Mouse (Mus musculus) urinary bladder, postnatal 10 days (tissue): ENCODE data around the gene Ndufs7.
"Not testable (repeated sequence)": the region's sequence is repeated elsewhere in the genome, so short reads cannot be mapped to it uniquely, and the experiment has no call there.

ENCODE experiments used
- DNase-seq: peaks from one replicate; pipeline ENCODE4 v3.0.0; 2022; ENCODE audit warnings: low spot score

Ndufs7 gene

GRCm38 (mm10) chr10:80248971-80249640 lies at the start of gene Ndufs7:
Ndufs7 (plus strand) TSS chr10:80249121.
- DNase-seq: peak; percentile 75

GRCm38 (mm10) chr10:80199440-80200008 lies 49.4 kb upstream of the Ndufs7 start:
- no peak for DNase-seq

- DNase-seq: no peak
Measured at GRCm38 (mm10) chr10:80200485-80200884, 48.4 kb upstream of the Ndufs7 start.

GRCm38 (mm10) chr10:80204055-80204454 lies 44.9 kb upstream of the Ndufs7 start:
- no peak for DNase-seq

GRCm38 (mm10) chr10:80207201-80207600 lies 41.7 kb upstream of the Ndufs7 start:
- DNase-seq: no peak

GRCm38 (mm10) chr10:80207676-80208075 lies 41.2 kb upstream of the Ndufs7 start:
- DNase-seq: no peak

- no peak for DNase-seq
Measured at GRCm38 (mm10) chr10:80208248-80208647, 40.7 kb upstream of the Ndufs7 start.

GRCm38 (mm10) chr10:80208841-80209371 lies 40.0 kb upstream of the Ndufs7 start:
- DNase-seq: no peak

GRCm38 (mm10) chr10:80211547-80212103 lies 37.3 kb upstream of the Ndufs7 start:
- DNase-seq: not testable (repeated sequence)

- DNase-seq: no peak
Measured at GRCm38 (mm10) chr10:80215048-80215772, 33.7 kb upstream of the Ndufs7 start.

- DNase-seq: no peak
Measured at GRCm38 (mm10) chr10:80220676-80221075, 28.2 kb upstream of the Ndufs7 start.

- DNase-seq: not testable (repeated sequence)
Measured at GRCm38 (mm10) chr10:80223137-80223536, 25.8 kb upstream of the Ndufs7 start.

- DNase-seq: no peak
Measured at GRCm38 (mm10) chr10:80226071-80226415, 22.9 kb upstream of the Ndufs7 start.

GRCm38 (mm10) chr10:80226416-80227165 lies 22.3 kb upstream of the Ndufs7 start, which contains the start of gene Mum1:
Mum1 (plus strand) TSS chr10:80226434.
- peak; percentile 96 for DNase-seq

- no peak for DNase-seq
Measured at GRCm38 (mm10) chr10:80227166-80227539, 21.8 kb upstream of the Ndufs7 start.

GRCm38 (mm10) chr10:80227877-80228775 lies 20.8 kb upstream of the Ndufs7 start:
- no peak for DNase-seq

- no peak for DNase-seq
Measured at GRCm38 (mm10) chr10:80236145-80236825, 12.6 kb upstream of the Ndufs7 start.

GRCm38 (mm10) chr10:80237020-80237419 lies 11.9 kb upstream of the Ndufs7 start:
- no peak for DNase-seq

GRCm38 (mm10) chr10:80238306-80238705 lies 10.6 kb upstream of the Ndufs7 start:
- DNase-seq: no peak

- DNase-seq: no peak
Measured at GRCm38 (mm10) chr10:80239791-80240190, 9.1 kb upstream of the Ndufs7 start.
